Mouse (Mus musculus) intestine, embryonic 15.5 days (tissue): ENCODE measurements around the gene Cldn14. TPM values are rescaled to one million over a fixed set of nuclear protein-coding genes. Genes with fewer than 3 reads are reported as not detected.
"Not testable (repeated sequence)": the region's sequence is repeated elsewhere in the genome, so short reads cannot be mapped to it uniquely, and the experiment has no call there.

Experiments
- ATAC-seq: fragments of 200-750 bp; cut with Nextera tagmentation; 2 replicates; pipeline ENCODE4 v1.8.0; 2017; ENCODE audit warnings: moderate TSS enrichment, moderate library complexity
- H3K27ac ChIP-seq: fragments of 300-500 bp; sonication (generic); 2 replicates; pipeline ENCODE4 v1.5.1; 2015; ENCODE audit warnings: mild to moderate bottlenecking, inconsistent platforms
- H3K27me3 ChIP-seq: fragments of 300-500 bp; sonication (generic); replicated peaks from 2 replicates; pipeline ENCODE4 v1.6.1; 2015; ENCODE audit warnings: inconsistent platforms
- H3K36me3 ChIP-seq: fragments of 300-500 bp; sonication (generic); 2 replicates; pipeline ENCODE4 v1.6.1; 2015; ENCODE audit warnings: inconsistent platforms
- H3K4me1 ChIP-seq: fragments of 300-500 bp; sonication (generic); replicated peaks from 2 replicates; pipeline ENCODE4 v1.6.1; 2015; ENCODE audit warnings: inconsistent platforms
- H3K4me2 ChIP-seq: fragments of 300-500 bp; sonication (generic); replicated peaks from 2 replicates; pipeline ENCODE4 v1.6.1; 2015; ENCODE audit warnings: mild to moderate bottlenecking, inconsistent platforms
- H3K4me3 ChIP-seq: fragments of 300-500 bp; sonication (generic); replicated peaks from 2 replicates; pipeline ENCODE4 v1.5.1; 2015; ENCODE audit warnings: inconsistent platforms
- H3K9ac ChIP-seq: fragments of 300-500 bp; sonication (generic); 2 replicates; pipeline ENCODE4 v1.6.1; 2015; ENCODE audit warnings: inconsistent platforms
- H3K9me3 ChIP-seq: fragments of 300-500 bp; sonication (generic); 2 replicates; pipeline ENCODE4 v1.6.1; 2016; ENCODE audit warnings: inconsistent platforms
- WGBS: fragments of 180-500 bp; shearing (Covaris S2); methylation state at CpG from one replicate; pipeline ENCODE4 v1.1.7; 2015; 5-methylcytosine and 5-hydroxymethylcytosine counted together
- polyA plus RNA-seq: library from polyadenylated mRNA; unstranded; fragments of >200 nt; fragmentation: Nextera tagmentation; extraction: Ambion mirVana; gene quantifications from 2 replicates; pipeline ENCODE4 v1.2.1, GENCODE M21; 2015

The Cldn14 gene
- polyA plus RNA-seq, 1 experiment from 2014 or later, result 0.74 TPM

GRCm38 (mm10) chr16:94032270-94032669 is 23.6 kb upstream of the Cldn14 start:
- WGBS, result 86% methylated on average over 5 of the region's 5 CpGs
- no peaks in the 10 kb centered on the region for H3K27me3 ChIP-seq
- H3K4me3 ChIP-seq, result no peak overlapping the region
- ATAC-seq, result no peak
- H3K27ac ChIP-seq, result no peak overlapping the region
- no peak overlapping the region for H3K4me2 ChIP-seq
- no peaks in the 10 kb centered on the region for H3K4me1 ChIP-seq
- H3K9me3 ChIP-seq, result no peaks in the 10 kb centered on the region
- no peaks in the 10 kb centered on the region for H3K36me3 ChIP-seq
- no peak overlapping the region for H3K9ac ChIP-seq

- WGBS, result 48% methylated on average over 28 of the region's 28 CpGs
- peak; percentile 49 for ATAC-seq
- Histone ChIP-seq H3K4me3 (no peak overlapping the region), H3K27ac (no peak overlapping the region), H3K27me3 (no peaks in the 10 kb centered on the region), H3K9ac (no peak overlapping the region), H3K36me3 (no peaks in the 10 kb centered on the region), H3K9me3 (no peaks in the 10 kb centered on the region), H3K4me2 (peak overlapping the region; percentile 18; the same call in 1 of the 2 replicates), H3K4me1 (no peaks in the 10 kb centered on the region)
Measured at GRCm38 (mm10) chr16:94023352-94024280, 15.0 kb upstream of the Cldn14 start.

GRCm38 (mm10) chr16:94019725-94020124 is 11.1 kb upstream of the Cldn14 start:
- WGBS, result 74% methylated on average over 8 of the region's 8 CpGs

GRCm38 (mm10) chr16:94017953-94018352 is 9.3 kb upstream of the Cldn14 start:
- Histone ChIP-seq H3K36me3 (no peaks in the 10 kb centered on the region), H3K4me3 (no peak overlapping the region), H3K9me3 (no peaks in the 10 kb centered on the region), H3K27ac (no peak overlapping the region), H3K4me1 (0 out of 2 replicates have a peak, but pooled peaks cover 2% of the 10 kb centered on the region), H3K9ac (no peak overlapping the region), H3K27me3 (no peaks in the 10 kb centered on the region), H3K4me2 (no peak overlapping the region)
- ATAC-seq, result no peak
- 70% methylated on average over 4 of the region's 4 CpGs for WGBS

More at GRCm38 (mm10) chr16:94019725-94020124, 11.1 kb upstream of the Cldn14 start:
- H3K9me3 ChIP-seq, H3K36me3 ChIP-seq, H3K27ac ChIP-seq, H3K4me2 ChIP-seq, ATAC-seq, H3K9ac ChIP-seq, H3K4me3 ChIP-seq, H3K4me1 ChIP-seq, H3K27me3 ChIP-seq: not testable (repeated sequence)

- no peaks in the 10 kb centered on the region for H3K9me3 ChIP-seq
Measured at GRCm38 (mm10) chr16:94014489-94015096, 6.0 kb upstream of the Cldn14 start.

GRCm38 (mm10) chr16:94013328-94014086 is 4.9 kb upstream of the Cldn14 start:
- not testable (repeated sequence) for H3K4me3 ChIP-seq, H3K4me1 ChIP-seq, H3K36me3 ChIP-seq, H3K4me2 ChIP-seq, H3K27me3 ChIP-seq, H3K9me3 ChIP-seq, H3K9ac ChIP-seq
- 0 out of 2 replicates have a peak overlapping the region, but pooled peaks have one; percentile 40 for H3K27ac ChIP-seq
- peak; percentile 89 for ATAC-seq
- 80% methylated on average over 8 of the region's 8 CpGs for WGBS

More at GRCm38 (mm10) chr16:94014489-94015096, 6.0 kb upstream of the Cldn14 start:
- no peak overlapping the region for H3K4me2 ChIP-seq
- no peak for ATAC-seq
- WGBS, result 85% methylated on average over 5 of the region's 5 CpGs
- H3K4me1 ChIP-seq, result peaks cover 5% of the 10 kb centered on the region; the same call in 1 of the 2 replicates
- no peak overlapping the region for H3K27ac ChIP-seq
- no peaks in the 10 kb centered on the region for H3K36me3 ChIP-seq
- no peak overlapping the region for H3K4me3 ChIP-seq
- no peak overlapping the region for H3K9ac ChIP-seq
- H3K27me3 ChIP-seq, result no peaks in the 10 kb centered on the region

- Histone ChIP-seq H3K27ac (no peak overlapping the region), H3K4me3 (no peak overlapping the region), H3K9ac (no peak overlapping the region), H3K4me1 (peaks cover 5% of the 10 kb centered on the region), H3K36me3 (no peaks in the 10 kb centered on the region), H3K9me3 (no peaks in the 10 kb centered on the region), H3K4me2 (no peak overlapping the region), H3K27me3 (no peaks in the 10 kb centered on the region)
- no peak for ATAC-seq
- 12% methylated on average over 5 of the region's 5 CpGs for WGBS
Measured at GRCm38 (mm10) chr16:94011224-94011623, 2.6 kb upstream of the Cldn14 start.

GRCm38 (mm10) chr16:94010633-94011032 is 2.0 kb upstream of the Cldn14 start:
- Histone ChIP-seq H3K4me1 (peaks cover 5% of the 10 kb centered on the region), H3K9ac (no peak overlapping the region), H3K36me3 (no peaks in the 10 kb centered on the region), H3K27me3 (no peaks in the 10 kb centered on the region), H3K4me2 (no peak overlapping the region), H3K27ac (no peak overlapping the region), H3K4me3 (no peak overlapping the region), H3K9me3 (no peaks in the 10 kb centered on the region)
- WGBS, result 67% methylated on average over 3 of the region's 3 CpGs
- ATAC-seq, result no peak

- no peaks in the 10 kb centered on the region for H3K9me3 ChIP-seq
- peaks cover 5% of the 10 kb centered on the region for H3K4me1 ChIP-seq
- H3K4me3 ChIP-seq, result no peak overlapping the region
- H3K4me2 ChIP-seq, result no peak overlapping the region
- no peak overlapping the region for H3K27ac ChIP-seq
- H3K27me3 ChIP-seq, result no peaks in the 10 kb centered on the region
- no peaks in the 10 kb centered on the region for H3K36me3 ChIP-seq
- H3K9ac ChIP-seq, result no peak overlapping the region
- ATAC-seq, result no peak
- WGBS, result 75% methylated on average over 5 of the region's 5 CpGs
Measured at GRCm38 (mm10) chr16:94010156-94010555, 1.5 kb upstream of the Cldn14 start.

GRCm38 (mm10) chr16:94009356-94009755 is 719 bp upstream of the Cldn14 start:
- Histone ChIP-seq H3K4me2 (no peak overlapping the region), H3K4me1 (peaks cover 5% of the 10 kb centered on the region), H3K36me3 (no peaks in the 10 kb centered on the region), H3K27me3 (no peaks in the 10 kb centered on the region), H3K27ac (no peak overlapping the region), H3K9me3 (no peaks in the 10 kb centered on the region), H3K9ac (no peak overlapping the region), H3K4me3 (no peak overlapping the region)
- no peak for ATAC-seq
- WGBS, result 67% methylated on average over 5 of the region's 5 CpGs

GRCm38 (mm10) chr16:94006706-94007665 is 1.7 kb downstream of the Cldn14 start:
- H3K9me3 ChIP-seq, result no peaks in the 10 kb centered on the region
- no peak; the same call in 1 of the 2 replicates for ATAC-seq
- peaks cover 2% of the 10 kb centered on the region for H3K4me1 ChIP-seq
- no peaks in the 10 kb centered on the region for H3K27me3 ChIP-seq
- H3K4me2 ChIP-seq, result no peak overlapping the region
- H3K27ac ChIP-seq, result no peak overlapping the region
- 53% methylated on average over 23 of the region's 23 CpGs for WGBS
- H3K9ac ChIP-seq, result no peak overlapping the region
- H3K4me3 ChIP-seq, result no peak overlapping the region
- H3K36me3 ChIP-seq, result no peaks in the 10 kb centered on the region
